Mouse (Mus musculus) cerebellum, postnatal 14 days (tissue): ENCODE measurements at regions not wholly inside any gene's neighbourhood (a gene's known extent, or its start where the extent isn't known, plus 50 kb on each side); places are given as distances from the start of the nearest gene placed in this dataset.
"Not testable (repeated sequence)": the region's sequence is repeated elsewhere in the genome, so short reads cannot be mapped to it uniquely, and the experiment has no call there.

Experiments
- DNase-seq, 2 experiments: peaks; one replicate each; pipeline ENCODE4 v3.0.0; 2021; ENCODE audit warnings: mixed read lengths in 2 of 2

DNA sequence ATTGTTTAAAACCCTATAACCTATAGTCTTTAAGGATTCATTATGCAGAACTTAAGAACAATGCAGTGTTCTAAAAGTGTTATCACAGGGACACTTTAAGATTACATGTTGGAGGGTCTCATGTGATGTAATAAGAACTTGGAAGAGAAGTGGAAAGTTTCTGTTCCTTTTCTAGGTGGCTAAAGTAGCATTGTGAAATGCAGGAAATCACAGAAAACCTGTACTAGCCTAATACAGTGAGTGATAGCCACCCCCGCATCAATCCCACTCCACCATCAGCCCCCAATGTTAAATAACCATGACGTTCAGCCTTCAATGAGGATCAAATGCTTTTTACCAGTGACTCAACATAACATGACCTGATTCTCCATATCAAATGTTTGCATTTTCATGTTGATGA is 147.4 kb upstream of the Palmd start:
- no peak for DNase-seq

DNA sequence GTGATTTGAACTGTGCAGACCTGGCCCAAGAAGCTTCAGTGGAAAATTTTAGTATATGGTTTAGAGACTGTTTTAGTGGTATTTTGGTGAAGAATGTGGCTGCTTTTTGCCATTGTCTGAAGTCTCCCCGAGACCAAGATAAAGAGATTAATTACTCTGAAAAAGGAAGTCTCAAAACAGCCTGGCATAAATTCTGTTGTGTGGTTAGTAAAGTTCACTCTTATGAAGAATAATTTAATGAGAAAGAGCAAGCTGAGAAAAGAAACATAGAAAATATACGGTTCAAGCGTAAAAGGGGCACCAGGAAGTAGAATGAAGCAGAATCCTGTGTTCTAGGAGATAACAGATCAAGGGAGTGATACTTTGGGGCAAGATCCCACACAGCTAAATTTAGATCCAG is 144.0 kb upstream of the Palmd start:
- DNase-seq, result no peak

DNA sequence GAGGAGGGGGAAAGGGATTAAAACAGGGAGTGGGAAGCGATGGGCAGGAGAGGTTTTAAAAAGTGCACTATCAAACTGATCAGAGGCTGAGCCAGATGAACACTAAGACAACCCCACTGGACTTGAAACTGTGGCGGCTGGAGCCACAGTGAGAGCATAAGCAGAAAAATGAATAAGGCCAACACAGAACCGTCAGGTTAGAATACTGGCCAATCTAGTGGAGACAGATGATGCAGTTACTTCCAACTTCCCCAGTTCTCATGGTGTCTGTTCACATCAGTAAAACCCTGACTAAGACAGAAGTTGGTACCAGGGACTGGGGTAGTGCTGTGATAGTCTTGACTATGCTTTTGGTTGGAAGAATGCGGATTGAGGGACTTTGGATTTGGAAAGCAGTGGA is 143.5 kb upstream of the Palmd start:
- no peak for DNase-seq

DNA sequence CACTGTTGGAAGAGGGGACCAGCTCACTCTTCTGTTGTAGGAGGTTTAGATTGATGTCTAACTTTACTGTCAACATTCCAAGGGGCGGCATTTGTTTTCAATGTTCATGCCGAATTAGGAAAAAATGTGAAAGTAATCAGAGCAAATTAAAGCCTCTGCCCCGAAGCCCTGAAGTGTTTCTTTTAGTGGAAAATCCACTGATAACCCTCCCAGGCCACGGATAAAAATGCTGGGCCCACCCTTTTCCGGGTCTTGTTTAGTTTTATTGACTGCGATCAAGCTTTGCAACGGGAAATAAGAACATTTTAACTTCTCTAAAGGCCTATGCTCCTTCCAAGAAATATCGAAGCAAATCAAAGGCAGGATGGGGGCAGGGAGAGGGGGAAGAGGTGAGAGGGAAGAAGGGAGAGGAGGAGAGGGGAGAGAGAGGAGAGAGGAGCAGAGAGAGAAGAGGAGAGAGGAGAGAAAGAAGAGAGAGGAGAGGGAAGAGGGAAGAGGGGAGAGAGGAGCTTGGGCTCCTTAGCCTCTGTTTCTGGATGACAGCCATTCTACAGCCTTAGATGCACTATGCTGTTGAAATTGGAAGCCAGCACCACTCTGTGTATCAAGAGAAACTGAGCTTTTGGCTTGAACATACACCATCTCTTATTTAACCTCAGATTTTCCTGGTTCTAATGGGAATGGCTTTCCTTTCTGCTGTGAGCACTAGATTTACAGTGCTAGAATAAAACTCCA is 140.3 kb upstream of the Palmd start:
- no peak for DNase-seq

DNA sequence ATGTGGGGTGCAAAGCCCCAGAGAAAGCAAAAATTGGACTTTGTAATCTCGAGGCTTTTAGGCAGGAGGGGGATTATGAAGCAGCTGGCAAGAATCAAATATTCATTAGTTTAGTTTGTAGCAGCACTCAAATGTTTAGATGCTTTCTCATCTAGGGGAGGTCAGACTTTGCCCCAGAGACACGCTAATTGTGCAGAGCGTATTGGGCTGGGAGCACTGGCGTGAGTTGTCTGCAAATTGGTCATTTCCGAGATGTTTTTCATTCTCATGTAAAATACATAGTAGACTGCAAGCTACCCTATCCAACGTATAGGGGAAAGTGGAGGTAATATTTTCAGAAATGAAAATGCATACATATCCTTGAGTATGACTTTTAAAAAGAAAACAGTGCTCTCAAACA is 139.2 kb upstream of the Palmd start:
- no peak for DNase-seq

DNA sequence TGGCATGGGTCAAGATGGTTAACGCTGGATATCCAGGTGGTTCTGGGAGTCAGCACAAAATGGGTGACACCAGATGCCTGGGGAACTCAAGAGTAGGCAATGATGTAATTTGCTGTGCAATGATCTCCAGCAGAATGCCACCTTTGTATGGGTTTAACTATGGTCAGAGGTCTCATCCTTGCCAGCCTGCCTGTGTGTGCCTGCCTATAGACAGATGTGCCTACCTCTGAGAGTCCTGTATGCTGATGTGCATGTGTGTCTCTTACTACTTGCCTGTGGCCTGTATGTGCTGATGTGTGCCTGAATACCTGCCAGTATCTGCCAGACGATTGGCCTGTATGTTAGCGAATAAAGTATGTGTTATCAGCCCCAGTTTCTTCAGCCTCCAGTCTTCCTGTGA is 138.6 kb upstream of the Palmd start:
- no peak for DNase-seq

DNA sequence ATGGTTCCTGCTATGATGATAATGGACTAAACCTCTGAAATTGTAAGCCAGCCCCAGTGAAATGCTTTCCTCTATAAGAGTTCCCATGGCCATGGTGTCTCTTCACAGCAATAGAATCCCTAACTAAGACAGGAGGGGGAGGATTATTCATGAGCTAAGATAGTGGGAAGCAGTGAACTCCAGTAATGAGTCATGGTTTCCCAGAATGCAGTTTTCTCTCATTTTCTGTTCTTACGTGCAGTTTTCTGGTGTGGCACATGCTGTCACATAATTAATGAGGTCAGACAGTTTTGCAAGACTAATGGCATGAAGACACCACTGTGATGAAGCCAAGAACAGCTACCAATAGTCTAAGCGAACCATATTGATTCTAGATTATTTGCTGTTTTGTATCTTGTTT is 118.9 kb upstream of the Palmd start:
- DNase-seq, result no peak

DNA sequence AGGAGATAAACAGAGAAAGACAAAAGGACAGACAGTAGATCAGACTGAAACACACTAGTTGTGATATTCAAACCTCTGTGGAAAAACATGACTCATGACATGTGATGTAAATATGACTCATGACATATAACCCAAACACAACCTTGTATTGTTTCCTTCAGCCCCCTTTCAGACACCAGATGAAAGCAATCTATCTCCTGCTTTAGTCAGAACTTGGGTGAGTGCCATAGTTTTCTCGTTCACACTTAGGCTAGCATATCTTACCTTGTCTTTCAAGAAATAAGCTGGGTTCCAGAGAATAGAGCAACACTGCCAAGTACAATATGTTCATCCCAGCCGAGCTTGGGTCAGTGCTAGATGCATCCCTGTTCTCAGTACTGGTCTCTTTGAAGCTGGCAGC is 107.9 kb upstream of the Palmd start:
- DNase-seq, result no peak

DNA sequence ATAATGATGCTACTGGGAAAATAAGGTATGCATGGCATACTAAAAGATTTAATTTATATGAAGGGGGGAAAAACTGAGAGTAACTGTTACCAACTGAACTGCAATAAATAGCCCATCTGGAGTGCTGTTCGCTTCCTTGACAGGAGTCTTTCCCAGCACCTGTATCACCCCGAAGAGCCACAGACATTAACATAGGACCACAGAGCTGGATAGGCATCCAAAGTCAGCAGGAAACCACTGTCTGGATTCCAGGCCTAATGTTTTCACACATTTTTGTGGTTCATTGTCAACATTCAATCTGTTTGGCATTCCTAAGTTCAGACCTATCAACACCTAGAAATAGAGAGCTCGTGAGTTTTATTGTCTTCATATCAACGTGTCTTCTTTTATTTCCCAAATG is 104.6 kb upstream of the Palmd start:
- DNase-seq, result no peak

DNA sequence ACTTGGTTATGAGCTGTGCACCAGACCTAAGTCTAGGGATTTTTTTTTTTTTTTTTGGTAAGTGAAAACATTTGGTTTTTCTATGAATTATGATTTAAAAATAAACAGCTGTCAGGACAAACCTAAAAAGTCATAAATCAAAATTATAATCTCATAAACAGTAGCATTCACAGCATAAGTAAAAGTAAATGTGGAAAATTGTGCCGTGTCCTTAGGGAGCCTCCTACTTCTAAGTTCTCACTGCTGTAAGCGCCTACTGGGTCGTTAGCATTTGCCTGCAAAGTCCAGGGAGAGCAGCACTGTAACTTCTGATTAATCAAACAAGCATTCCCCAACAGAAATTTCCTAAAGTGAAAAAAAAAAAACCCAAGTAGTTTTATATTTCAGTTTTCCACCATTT is 104.2 kb upstream of the Palmd start:
- DNase-seq, result no peak

DNA sequence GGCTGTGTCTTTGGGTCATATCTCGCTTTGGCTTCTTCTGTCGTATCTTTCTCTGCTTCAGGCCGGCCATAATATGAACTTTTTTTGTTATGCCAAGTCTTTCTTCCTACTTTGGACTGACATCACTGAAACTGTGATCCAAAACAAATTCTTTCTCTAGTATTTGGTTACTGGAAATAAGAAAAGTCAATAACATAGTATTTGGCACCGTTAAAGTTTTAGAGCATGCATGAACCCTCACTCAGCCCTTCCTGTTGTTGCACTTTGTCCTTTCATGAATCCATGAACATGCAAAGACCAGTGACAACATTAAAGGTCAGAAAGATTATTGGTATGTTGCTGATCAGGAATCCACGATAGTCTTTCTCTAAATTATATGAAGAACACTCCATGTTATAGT is 103.1 kb upstream of the Palmd start:
- no peak for DNase-seq

DNA sequence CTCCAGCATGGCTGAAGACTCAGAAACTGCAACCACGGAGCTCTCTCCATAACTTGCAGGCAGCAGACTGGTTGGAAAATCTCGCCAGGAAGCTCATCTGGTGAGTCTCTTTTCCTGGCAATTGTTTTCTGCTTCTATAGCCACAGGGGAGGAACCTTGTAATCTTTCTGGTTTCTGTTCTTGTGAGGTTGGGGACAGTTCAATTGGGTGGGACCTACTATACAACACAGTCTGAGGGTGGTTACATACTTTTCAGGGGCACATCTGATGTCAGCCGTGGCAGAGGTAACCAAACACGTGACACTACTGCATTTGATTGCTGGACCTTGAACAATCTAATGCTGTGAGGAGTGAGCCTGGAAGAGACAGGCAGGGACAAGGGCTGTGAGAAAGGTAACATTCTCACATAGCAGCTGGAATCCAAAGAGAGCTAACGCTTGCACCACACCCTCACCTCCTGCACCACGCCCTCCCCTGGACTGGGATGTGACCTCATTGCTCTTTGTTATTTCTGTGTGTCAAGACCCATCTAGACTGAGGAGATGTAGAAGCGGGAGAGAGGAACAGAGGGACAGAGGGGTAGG is 98.8 kb upstream of the Palmd start:
- no peak for DNase-seq

DNA sequence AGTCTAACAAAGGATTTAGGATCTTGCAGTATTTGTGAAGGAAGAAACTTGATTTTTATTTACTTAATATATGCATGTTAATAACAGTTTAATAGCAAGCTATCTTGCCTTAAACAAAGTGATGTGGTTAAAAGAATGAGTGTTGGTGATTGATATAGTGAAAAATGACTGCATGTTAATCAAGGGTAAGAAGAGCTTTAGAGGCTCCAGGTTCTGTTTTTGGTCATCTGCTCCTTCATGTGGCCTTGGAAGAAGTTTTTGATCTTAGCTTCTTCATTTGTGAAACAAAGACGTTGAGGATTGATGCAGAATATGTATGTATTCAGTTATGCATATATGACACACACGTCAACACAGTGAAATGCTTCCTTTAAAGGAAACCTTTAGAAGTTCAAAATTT is 97.1 kb upstream of the Palmd start:
- no peak for DNase-seq

DNA sequence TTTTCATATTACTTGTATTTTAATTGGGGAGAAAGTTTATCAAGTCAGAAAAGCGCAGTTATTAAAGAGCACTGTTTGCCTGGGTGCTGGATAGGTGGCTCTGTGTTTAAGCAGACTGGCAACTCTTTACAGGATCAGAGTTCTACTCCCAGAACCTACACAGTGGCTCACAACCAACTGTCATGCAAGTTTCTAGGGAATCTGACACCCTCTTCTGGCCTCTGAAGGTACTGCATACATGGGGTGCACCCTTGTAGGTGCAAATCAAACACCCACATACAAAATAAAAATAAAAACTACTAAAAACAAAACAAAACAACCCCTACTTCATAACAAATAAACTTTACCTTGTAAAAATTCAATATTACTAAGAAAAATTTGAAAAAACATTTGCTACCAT is 93.0 kb upstream of the Palmd start:
- DNase-seq, result peak; percentile 10 to 30

DNA sequence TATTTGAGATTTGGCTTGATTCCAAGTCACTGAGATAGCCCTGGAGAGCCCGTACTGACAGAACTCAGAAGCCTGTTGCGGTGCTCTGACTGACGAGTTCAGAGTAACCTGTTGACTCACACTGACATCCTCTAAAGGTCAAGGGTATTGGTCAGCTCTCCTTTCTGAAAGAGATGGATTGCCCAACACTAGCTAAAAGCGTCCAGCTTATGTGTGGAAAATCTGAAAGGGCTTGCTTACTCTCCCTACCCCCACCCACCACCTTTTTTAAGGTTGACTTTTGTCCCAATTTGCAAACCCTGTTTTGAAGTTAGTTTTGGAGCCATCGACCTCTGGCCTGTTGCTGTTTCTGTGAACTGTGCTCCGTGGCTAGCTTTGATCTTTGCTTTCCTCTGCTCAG is 92.4 kb upstream of the Palmd start:
- DNase-seq, result no peak

DNA sequence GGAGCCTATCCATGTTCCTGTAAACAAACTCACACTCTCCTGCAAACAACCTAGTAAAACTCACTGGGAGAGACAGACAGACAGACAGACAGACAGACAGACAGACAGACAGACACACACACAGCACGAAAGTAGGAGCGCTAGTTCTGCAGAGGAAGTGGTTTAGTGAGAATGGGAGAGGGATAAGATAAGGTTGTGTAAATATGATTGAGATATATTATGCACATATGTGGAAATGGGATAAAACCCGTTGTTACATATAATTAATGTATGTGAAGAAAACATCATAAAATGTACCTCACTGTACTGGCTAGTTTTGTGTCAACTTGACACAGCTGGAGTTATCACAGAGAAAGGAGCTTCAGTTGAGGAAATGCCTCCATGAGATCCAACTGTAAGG is 85.9 kb upstream of the Palmd start:
- not testable (repeated sequence) for DNase-seq

DNA sequence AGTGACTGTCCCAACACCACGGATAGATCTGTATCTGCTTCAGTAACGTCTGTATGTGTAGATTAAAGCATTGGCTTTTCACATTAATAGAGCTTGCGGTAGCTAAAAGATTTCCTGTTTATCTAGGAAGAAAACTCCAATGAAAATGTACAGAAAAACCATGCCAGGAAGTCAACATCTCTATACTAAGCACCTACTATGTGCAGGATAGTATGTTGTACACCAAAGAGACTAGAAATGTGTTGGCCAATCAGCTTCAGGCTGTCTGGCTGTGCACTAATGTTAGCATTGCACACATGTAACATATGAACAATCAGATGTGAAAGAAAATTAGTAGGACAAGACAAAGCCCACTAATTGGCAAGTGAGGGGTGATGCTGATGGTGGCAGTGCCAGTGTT is 82.6 kb upstream of the Palmd start:
- no peak for DNase-seq

DNA sequence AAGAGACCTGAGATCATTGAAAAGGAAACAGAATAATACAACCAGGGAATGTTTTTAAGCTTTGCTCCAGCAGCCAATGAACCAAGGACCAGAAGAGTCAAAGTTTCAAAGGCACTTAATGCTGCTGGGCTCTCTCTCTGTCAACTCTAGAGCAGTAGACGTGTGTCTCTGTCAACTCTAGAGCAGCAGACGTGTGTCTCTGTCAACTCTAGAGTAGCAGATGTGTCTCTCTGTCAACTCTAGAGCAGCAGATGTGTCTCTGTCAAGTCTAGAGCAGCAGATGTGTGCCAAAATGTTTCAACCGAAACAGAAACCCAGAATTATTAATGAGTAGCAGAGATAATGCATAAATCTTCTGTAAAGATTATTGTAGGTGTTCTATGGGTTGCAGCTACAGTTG is 82.1 kb upstream of the Palmd start:
- DNase-seq, result no peak

DNA sequence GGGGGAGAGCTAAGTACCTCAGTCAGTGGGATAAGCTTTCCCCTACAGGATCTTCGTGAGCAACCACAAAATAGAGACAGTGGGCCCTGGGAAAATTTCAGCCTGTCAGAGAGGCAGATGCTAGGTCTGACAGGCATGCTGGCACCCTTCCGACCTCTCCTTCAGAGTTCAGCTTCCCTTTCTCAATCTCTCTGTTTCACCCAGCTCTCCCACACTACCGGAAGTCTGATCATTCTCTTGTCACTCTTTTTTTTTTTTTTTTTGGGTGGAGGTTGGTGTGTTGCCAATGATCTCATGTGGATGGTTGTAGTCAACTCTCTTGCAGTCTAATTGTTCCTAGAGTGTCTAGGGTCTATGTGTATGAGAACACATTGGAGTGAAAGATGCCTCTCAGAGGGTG is 80.6 kb upstream of the Palmd start:
- peak in 1 of 2 experiments; percentile 26 for DNase-seq

DNA sequence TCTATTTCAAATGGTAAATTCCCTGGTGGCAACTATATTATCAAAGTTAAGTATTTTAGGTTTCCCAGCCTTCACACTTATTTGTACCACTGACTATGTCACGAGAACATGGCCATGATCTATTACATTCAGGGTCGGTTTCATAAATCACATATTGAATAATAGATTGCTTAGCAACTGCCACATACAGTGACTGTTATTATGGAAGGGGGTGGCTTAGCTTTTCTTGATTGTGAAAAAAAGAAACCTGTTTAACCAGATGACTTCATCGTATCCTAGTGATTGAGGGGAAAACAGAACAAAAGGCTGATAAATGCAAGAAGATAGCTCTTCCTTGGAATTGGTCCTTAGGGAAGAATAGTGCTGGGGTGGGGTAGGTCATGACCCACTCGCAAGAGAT is 76.0 kb upstream of the Palmd start:
- DNase-seq, result no peak

DNA sequence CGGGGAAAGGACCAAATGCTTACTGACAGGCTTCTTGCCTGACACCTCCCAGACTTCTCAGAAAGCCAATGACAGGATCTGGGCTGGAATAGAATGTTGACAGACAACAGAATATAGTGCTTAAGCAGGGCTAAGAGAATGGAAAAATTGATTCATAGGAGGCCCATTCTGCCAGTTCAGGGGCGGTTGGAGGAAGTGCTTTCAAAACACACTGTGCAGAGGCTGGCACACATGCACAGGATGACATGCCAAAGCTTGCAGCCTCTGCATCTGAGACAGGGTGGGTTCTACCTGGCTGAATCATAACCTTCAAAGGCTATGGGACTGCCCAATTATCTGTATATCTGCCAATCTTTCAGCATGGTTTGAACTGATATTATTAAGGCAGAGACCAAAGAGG is 75.5 kb upstream of the Palmd start:
- no peak for DNase-seq

DNA sequence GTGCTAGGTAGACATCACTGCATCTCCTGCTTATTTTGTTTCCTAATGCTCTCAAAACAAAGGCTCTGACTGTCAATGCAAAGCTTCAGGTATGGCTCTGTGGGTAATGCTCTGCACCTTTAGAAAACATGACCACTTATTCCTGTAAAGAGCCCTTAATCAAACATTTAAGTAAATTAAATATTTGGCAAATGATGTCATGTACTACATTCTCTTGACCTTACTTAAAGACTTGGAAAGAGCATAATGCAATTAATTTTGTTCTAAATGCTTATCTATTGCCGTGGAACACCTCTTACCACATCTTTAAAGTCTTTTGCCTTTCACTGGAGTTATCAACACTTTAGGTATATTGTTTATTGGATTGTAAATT is 70.1 kb upstream of the Palmd start:
- no peak for DNase-seq

DNA sequence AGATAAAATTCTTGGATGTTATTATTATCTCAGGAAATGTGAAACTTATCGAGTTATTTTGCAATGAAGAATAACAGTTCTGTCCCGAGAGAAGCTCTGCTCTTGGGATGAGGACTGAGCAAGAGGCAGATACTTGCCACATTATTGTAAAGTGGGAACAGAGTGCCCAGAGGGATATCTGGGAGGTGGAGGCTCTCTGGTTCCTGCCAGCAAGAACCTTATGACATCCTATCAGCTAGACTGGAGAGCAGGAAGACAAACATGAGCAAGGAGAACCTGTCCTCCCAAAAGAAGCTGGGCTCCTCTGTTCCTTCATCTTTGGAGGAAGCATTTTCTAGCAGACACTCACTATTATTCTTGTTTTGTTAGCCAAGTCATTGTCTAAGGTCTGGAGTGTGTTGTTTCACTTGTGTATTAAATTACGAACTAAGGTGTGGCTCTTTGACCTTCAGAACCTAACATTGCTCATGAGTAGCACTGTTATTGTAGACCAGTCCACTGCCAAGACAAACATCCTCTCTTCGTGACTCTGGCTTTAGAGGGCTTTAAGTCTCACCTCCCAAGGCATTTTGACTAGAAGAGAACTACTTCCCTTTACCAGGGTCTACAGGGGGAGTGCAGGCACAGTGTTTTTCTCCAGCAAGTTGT is 69.6 kb upstream of the Palmd start:
- no peak for DNase-seq
